Mouse (Mus musculus) lung, adult 18-20 months (tissue): ENCODE results near the gene Eml2.
"Not testable (repeated sequence)": the region's sequence is repeated elsewhere in the genome, so short reads cannot be mapped to it uniquely, and the experiment has no call there.

Experiments used
- DNase-seq, 2 experiments: peaks; one replicate each; pipeline ENCODE4 v3.0.0; 2022; ENCODE audit warnings: mixed read lengths in 2 of 2

Gene Eml2

GRCm38 (mm10) chr7:19175708-19176515 is at the start of gene Eml2:
Eml2 (plus strand) TSS chr7:19176421.
- DNase-seq = peak in 1 of 2 experiments; percentile 34

GRCm38 (mm10) chr7:19127744-19128143 is 48.5 kb upstream of the Eml2 start:
- no peak for DNase-seq

- DNase-seq = no peak
Measured at GRCm38 (mm10) chr7:19129396-19129795, 46.8 kb upstream of the Eml2 start.

GRCm38 (mm10) chr7:19130657-19131056 is 45.6 kb upstream of the Eml2 start:
- no peak for DNase-seq

GRCm38 (mm10) chr7:19131324-19131848 is 44.8 kb upstream of the Eml2 start:
- peak; percentile 98 to 99 for DNase-seq

GRCm38 (mm10) chr7:19136168-19136567 is 40.1 kb upstream of the Eml2 start:
- DNase-seq = no peak

GRCm38 (mm10) chr7:19136673-19137334 is 39.4 kb upstream of the Eml2 start:
- no peak for DNase-seq

- peak in 1 of 2 experiments; percentile 45 for DNase-seq
Measured at GRCm38 (mm10) chr7:19137380-19137779, 38.8 kb upstream of the Eml2 start.

- no peak for DNase-seq
Measured at GRCm38 (mm10) chr7:19146793-19147192, 29.4 kb upstream of the Eml2 start.

GRCm38 (mm10) chr7:19147497-19148045 is 28.6 kb upstream of the Eml2 start:
- DNase-seq = no peak

GRCm38 (mm10) chr7:19148180-19148874 is 27.9 kb upstream of the Eml2 start:
- DNase-seq = no peak

- DNase-seq = peak; percentile 100
Measured at GRCm38 (mm10) chr7:19148875-19149541, 27.2 kb upstream of the Eml2 start, which contains the start of gene Qpctl. Qpctl (minus strand) TSS chr7:19149291.

- DNase-seq = peak; percentile 95 to 96
Measured at GRCm38 (mm10) chr7:19149626-19150025, 26.6 kb upstream of the Eml2 start, which contains the start of gene Snrpd2. Snrpd2 (plus strand) TSS chr7:19149722.

- DNase-seq = not testable (repeated sequence)
Measured at GRCm38 (mm10) chr7:19151121-19151520, 25.1 kb upstream of the Eml2 start.

GRCm38 (mm10) chr7:19154796-19155195 is 21.4 kb upstream of the Eml2 start:
- DNase-seq = no peak

- no peak for DNase-seq
Measured at GRCm38 (mm10) chr7:19155825-19156475, 20.3 kb upstream of the Eml2 start.

GRCm38 (mm10) chr7:19157160-19157800 is 18.9 kb upstream of the Eml2 start:
- peak; percentile 90 to 92 for DNase-seq

GRCm38 (mm10) chr7:19158601-19159000 is 17.6 kb upstream of the Eml2 start:
- DNase-seq = no peak

GRCm38 (mm10) chr7:19159411-19159810 is 16.8 kb upstream of the Eml2 start:
- DNase-seq = no peak

- DNase-seq = peak in 1 of 2 experiments; percentile 31
Measured at GRCm38 (mm10) chr7:19160115-19160514, 16.1 kb upstream of the Eml2 start.

- DNase-seq = no peak
Measured at GRCm38 (mm10) chr7:19162928-19163327, 13.3 kb upstream of the Eml2 start.
